Mouse (Mus musculus) midbrain, embryonic 16.5 days (tissue): Measurements from ENCODE around the gene Vav3. TPM values are rescaled to one million over a fixed set of nuclear protein-coding genes. Genes with fewer than 3 reads are reported as not detected.

Source experiments
- ATAC-seq: fragments of 200-750 bp; cut with Nextera tagmentation; 2 replicates; pipeline ENCODE4 v1.8.0; 2017; ENCODE audit warnings: moderate TSS enrichment
- H3K27ac ChIP-seq: fragments of 300-500 bp; sonication (generic); 2 replicates; pipeline ENCODE4 v1.5.1; 2014; ENCODE audit warnings: mild to moderate bottlenecking, low read length, mixed read lengths
- H3K27me3 ChIP-seq: fragments of 300-500 bp; sonication (generic); 2 replicates; pipeline ENCODE4 v1.6.1; 2014; ENCODE audit warnings: low read depth, low read length, mixed read lengths; ENCODE audit not compliant: control insufficient read depth, insufficient read depth
- H3K36me3 ChIP-seq: fragments of 300-500 bp; sonication (generic); 2 replicates; pipeline ENCODE4 v1.6.1; 2014; ENCODE audit warnings: mild to moderate bottlenecking, low read length, moderate library complexity, mixed read lengths; ENCODE audit not compliant: control insufficient read depth, insufficient read depth
- H3K4me1 ChIP-seq: fragments of 300-500 bp; sonication (generic); 2 replicates; pipeline ENCODE4 v1.6.1; 2014; ENCODE audit warnings: mild to moderate bottlenecking, low read length, mixed read lengths; ENCODE audit not compliant: control insufficient read depth, insufficient read depth
- H3K4me2 ChIP-seq: fragments of 300-500 bp; sonication (generic); 2 replicates; pipeline ENCODE4 v1.6.1; 2014; ENCODE audit warnings: mild to moderate bottlenecking, low read length, mixed read lengths
- H3K4me3 ChIP-seq: fragments of 300-500 bp; sonication (generic); 2 replicates; pipeline ENCODE4 v1.5.1; 2014; ENCODE audit warnings: low read depth, mild to moderate bottlenecking, low read length, moderate library complexity, mixed read lengths
- H3K9ac ChIP-seq: fragments of 300-500 bp; sonication (generic); 2 replicates; pipeline ENCODE4 v1.6.1; 2014; ENCODE audit warnings: low read depth, low read length, mixed read lengths
- H3K9me3 ChIP-seq: fragments of 300-500 bp; sonication (generic); replicated peaks from 2 replicates; pipeline ENCODE4 v1.6.1; 2014; ENCODE audit warnings: mild to moderate bottlenecking, low read length, mixed read lengths; ENCODE audit not compliant: control insufficient read depth, poor library complexity, severe bottlenecking
- WGBS: fragments of 180-500 bp; shearing (Covaris S2); extraction: QIAGEN DNeasy Blood & Tissue Kit; methylation state at CpG from one replicate; pipeline ENCODE4 v1.1.7; 2014; 5-methylcytosine and 5-hydroxymethylcytosine counted together
- polyA plus RNA-seq: library from polyadenylated mRNA; unstranded; fragments of >200 nt; fragmentation: Nextera tagmentation; extraction: Ambion mirVana; gene quantifications from 2 replicates; pipeline ENCODE4 v1.2.1, GENCODE M21; 2015

Gene Vav3
- polyA plus RNA-seq, 1 experiment from 2014 or later = 18.9 TPM

DNA sequence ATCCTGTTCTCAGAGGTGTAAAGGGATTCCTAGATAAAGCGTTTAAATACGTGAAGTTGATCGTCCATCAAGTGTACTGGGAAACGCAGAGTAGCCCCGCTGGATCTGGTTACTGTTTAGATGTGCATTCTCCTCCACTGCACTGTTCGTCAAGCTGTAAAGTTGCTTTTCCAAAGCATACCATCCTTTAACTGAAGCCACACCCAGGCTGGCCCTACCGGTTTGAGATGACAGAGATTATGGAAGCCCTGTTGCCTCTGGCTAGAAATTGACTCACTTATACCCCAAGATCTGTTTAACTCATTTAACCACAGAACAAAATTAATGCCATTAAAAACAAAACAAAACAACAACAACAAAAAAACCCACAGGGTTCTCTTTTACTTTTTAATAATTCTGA is 238.5 kb downstream of the Vav3 start:
- H3K4me2 ChIP-seq = no peak overlapping the region
- H3K27ac ChIP-seq = no peak overlapping the region
- H3K9ac ChIP-seq = no peak overlapping the region
- H3K27me3 ChIP-seq = no peaks in the 10 kb centered on the region
- no peak for ATAC-seq
- H3K4me1 ChIP-seq = no peaks in the 10 kb centered on the region
- H3K9me3 ChIP-seq = no peaks in the 10 kb centered on the region
- 91% methylated on average over 7 of the region's 7 CpGs for WGBS
- H3K36me3 ChIP-seq = no peaks in the 10 kb centered on the region
- no peak overlapping the region for H3K4me3 ChIP-seq

DNA sequence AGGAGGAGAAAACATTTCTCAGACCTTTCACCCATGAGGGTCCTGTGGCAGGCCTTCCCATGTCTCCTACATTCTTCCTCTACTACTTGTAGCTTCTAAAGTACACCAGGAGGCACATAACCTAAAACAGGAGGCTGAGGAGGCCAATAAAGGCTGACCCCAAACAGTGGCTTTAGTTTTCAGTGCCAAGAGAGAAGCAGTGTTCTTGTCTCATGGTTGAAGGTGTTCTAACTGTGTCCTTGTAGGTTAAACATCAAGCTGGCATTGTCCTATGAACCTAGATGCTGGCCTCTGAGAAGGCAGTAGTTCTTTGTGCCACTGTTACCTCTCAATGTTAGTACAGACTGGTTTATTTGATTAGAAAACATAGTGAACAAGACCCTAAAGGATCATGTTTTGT is 245.5 kb downstream of the Vav3 start:
- ATAC-seq = no peak

DNA sequence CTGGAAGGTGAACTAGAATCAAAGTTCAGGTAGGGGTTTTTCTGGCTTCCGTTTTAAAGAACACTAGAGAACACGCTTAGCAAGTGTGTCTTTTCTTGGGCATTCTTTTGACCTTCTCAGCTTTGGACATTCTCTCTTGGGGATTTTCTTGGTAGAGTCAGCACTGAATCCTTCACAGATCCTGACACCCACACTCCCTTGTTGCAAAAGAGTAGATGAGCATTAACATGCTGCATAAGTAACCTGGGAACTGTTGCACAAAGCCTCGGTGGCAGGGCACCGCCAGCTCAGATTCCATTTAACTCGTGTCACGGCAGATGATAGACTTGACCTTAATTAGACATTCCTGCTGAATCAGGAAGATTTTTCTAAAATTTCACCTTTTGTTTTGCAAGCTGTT is 252.5 kb downstream of the Vav3 start:
- Histone ChIP-seq H3K9ac (no peak overlapping the region), H3K4me1 (no peaks in the 10 kb centered on the region), H3K4me2 (no peak overlapping the region), H3K27ac (no peak overlapping the region), H3K36me3 (no peaks in the 10 kb centered on the region), H3K9me3 (no peaks in the 10 kb centered on the region), H3K27me3 (no peaks in the 10 kb centered on the region), H3K4me3 (no peak overlapping the region)
- no peak for ATAC-seq
- 71% methylated on average over 6 of the region's 6 CpGs for WGBS

More for the DNA sequence above, 245.5 kb downstream of the Vav3 start:
- no peak overlapping the region for H3K4me3 ChIP-seq
- H3K9me3 ChIP-seq = no peaks in the 10 kb centered on the region
- no peak overlapping the region for H3K27ac ChIP-seq
- H3K4me2 ChIP-seq = no peak overlapping the region
- no peaks in the 10 kb centered on the region for H3K36me3 ChIP-seq
- H3K27me3 ChIP-seq = no peaks in the 10 kb centered on the region
- no peak overlapping the region for H3K9ac ChIP-seq
- H3K4me1 ChIP-seq = no peaks in the 10 kb centered on the region

DNA sequence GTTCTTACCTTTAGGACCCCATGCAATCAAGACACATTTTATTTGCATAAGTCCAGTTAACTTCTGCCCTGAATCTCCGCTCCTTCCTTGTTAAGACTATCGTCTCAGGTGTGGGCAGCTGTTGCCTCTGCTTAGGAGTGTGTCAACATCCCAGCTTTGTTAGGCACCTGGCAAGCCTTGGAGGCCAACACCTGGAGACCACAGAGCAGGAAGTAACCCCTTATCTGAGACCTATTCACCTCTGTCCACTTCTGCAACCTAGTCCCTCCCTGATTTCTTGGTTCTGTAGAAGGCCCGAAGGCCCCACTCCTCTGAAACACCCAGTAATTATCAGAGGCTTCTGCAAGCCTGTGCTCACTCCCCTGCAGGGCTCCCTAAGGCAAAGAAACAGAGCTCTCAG is 255.6 kb downstream of the Vav3 start:
- Histone ChIP-seq H3K4me2 (no peak overlapping the region), H3K27me3 (no peaks in the 10 kb centered on the region), H3K4me3 (no peak overlapping the region), H3K36me3 (no peaks in the 10 kb centered on the region), H3K27ac (no peak overlapping the region), H3K9ac (no peak overlapping the region), H3K9me3 (no peaks in the 10 kb centered on the region), H3K4me1 (no peaks in the 10 kb centered on the region)
- ATAC-seq = no peak
- 75% methylated on average over 3 of the region's 3 CpGs for WGBS

DNA sequence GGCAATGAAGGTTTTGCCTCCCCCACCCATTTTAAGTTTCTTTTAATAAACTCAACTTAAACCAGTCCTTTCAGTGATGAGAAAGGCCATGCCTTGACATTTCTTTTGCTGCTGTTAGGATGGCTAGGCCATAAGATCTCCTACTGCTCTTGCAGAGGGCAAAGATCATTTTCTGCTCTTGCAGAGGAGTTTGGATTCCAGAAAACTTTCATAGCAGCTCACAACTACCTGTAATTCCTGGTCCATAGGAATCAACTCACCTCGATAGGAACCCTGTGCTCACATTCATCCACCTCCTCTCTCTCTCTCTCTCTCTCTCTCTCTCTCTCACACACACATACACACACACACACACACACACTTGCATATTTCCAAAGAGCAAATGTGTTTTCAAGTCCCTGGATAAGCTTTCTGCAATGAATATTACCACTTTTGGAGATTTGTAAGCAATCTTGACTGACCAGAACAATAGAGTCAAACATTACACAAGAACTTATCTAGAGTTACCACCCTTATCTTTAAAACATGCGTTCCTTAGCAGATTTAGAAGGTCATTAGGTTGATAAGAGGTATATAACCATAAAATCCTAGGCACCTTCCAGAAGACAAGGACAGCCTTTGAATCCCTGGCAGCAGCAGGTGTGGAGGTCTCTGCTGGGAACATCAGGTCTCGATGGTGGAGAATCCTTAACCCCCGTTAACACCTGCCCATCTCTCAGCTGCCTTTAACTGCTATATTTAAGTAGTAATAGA is 260.4 kb downstream of the Vav3 start:
- ATAC-seq = no peak
- Histone ChIP-seq H3K27me3 (no peaks in the 10 kb centered on the region), H3K9ac (no peak overlapping the region), H3K9me3 (no peaks in the 10 kb centered on the region), H3K4me3 (no peak overlapping the region), H3K4me1 (no peaks in the 10 kb centered on the region), H3K36me3 (no peaks in the 10 kb centered on the region), H3K27ac (no peak overlapping the region), H3K4me2 (no peak overlapping the region)
- 87% methylated on average over 4 of the region's 4 CpGs for WGBS

DNA sequence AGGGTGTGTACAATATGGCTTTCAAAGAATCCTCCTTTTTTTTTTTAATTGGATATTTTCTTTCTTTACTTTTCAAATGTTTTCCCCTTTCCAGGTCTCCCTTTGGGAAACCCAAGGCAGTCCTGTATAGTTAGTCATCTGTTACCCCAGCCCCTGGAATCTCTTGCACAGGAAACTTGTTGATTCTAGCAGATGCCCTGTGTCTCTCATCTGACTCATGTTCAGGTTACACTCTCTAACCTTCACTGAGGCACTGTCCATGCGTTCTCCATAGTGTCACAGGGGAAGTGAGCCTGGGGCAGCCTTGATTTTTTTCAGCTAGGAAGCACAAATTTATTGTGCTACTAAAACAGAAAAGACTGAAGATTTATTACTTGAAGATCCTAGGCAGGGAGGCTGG is 262.3 kb downstream of the Vav3 start:
- Histone ChIP-seq H3K4me2 (no peak overlapping the region), H3K36me3 (no peaks in the 10 kb centered on the region), H3K27ac (no peak overlapping the region), H3K9me3 (no peaks in the 10 kb centered on the region), H3K4me1 (no peaks in the 10 kb centered on the region), H3K4me3 (no peak overlapping the region), H3K27me3 (no peaks in the 10 kb centered on the region), H3K9ac (no peak overlapping the region)
- 85% methylated on average over 1 of the region's 1 CpGs for WGBS
- ATAC-seq = no peak

DNA sequence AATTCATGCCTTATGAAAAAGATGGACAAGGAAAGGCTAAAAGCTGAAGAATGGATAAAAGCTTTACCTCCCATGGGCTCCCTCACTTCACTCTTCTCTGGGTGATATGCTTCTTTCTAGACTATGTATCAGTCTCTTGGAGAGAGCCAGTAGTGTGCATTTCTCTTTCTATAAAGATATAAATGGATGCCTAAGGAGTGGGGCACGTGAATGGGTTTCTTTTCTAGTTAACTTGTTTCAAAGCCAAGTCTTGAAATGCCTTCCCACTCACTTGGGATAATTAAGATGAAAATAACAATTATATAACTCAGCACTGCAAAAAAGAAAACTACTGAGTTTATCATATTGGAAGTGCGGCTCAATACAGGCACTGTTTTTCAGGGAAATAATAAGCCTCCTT is 265.7 kb downstream of the Vav3 start:
- H3K27ac ChIP-seq = no peak overlapping the region
- H3K9me3 ChIP-seq = no peaks in the 10 kb centered on the region
- H3K4me3 ChIP-seq = no peak overlapping the region
- H3K36me3 ChIP-seq = no peaks in the 10 kb centered on the region
- H3K4me2 ChIP-seq = no peak overlapping the region
- WGBS = 85% methylated on average over 2 of the region's 2 CpGs
- H3K27me3 ChIP-seq = no peaks in the 10 kb centered on the region
- no peak overlapping the region for H3K9ac ChIP-seq
- ATAC-seq = no peak
- no peaks in the 10 kb centered on the region for H3K4me1 ChIP-seq

DNA sequence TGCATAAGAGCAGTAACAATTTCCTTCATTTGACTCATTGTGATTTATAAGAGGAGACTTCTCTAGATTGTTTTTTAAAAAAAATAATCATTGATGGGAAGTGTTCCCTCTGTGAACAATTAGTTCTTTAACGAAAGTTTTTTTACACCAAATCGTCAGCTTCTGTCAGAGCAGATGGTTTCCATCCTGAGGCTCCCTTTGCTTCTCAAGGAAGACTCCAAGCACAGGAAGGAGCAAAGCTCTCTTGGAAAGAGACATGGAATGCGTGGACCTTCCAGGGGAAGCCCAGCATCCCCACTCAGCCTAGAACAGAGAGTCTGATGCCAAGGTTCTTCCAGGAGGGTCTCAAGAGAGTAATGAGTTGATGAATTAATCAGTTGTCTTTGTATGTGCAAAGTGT is 281.3 kb downstream of the Vav3 start:
- Histone ChIP-seq H3K36me3 (no peaks in the 10 kb centered on the region), H3K4me2 (no peak overlapping the region), H3K27ac (no peak overlapping the region), H3K27me3 (no peaks in the 10 kb centered on the region), H3K9ac (no peak overlapping the region), H3K4me1 (no peaks in the 10 kb centered on the region), H3K9me3 (no peaks in the 10 kb centered on the region), H3K4me3 (no peak overlapping the region)
- 81% methylated on average over 3 of the region's 3 CpGs for WGBS
- no peak for ATAC-seq

DNA sequence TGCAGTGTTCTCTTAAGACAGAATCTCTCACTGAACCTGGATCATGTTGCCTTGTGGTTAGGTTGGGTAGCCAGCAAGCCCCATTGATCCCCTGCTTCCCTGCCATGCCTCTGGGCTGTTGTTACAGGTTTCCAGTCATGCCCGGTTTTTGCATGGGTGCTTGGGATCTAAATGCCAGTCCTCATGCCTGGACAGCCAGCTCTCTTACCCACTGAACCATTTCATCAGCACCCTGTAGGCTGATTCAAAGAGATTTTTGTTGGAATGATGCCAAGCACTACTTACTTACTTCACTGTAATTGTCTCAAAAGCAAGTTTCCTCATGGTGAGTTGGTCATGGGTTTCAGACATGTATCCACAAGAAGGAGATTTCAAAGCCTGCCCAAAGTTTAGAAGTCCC is 281.9 kb downstream of the Vav3 start:
- Histone ChIP-seq H3K4me1 (no peaks in the 10 kb centered on the region), H3K4me3 (no peak overlapping the region), H3K9me3 (no peaks in the 10 kb centered on the region), H3K9ac (no peak overlapping the region), H3K4me2 (no peak overlapping the region), H3K36me3 (no peaks in the 10 kb centered on the region), H3K27me3 (no peaks in the 10 kb centered on the region), H3K27ac (no peak overlapping the region)
- 58% methylated on average over 1 of the region's 1 CpGs for WGBS
- ATAC-seq = no peak
